Mouse (Mus musculus) left cerebral cortex, adult 8-10 months (tissue): ENCODE data around the gene Lmcd1. TPM values are rescaled to one million over a fixed set of nuclear protein-coding genes. Genes with fewer than 3 reads are reported as not detected.

Source experiments
- DNase-seq, 2 experiments: peaks; one replicate each; pipeline ENCODE4 v3.0.0; 2022; ENCODE audit warnings: low spot score in 2 of 2
- total RNA-seq, 4 experiments: library from RNA; stranded (reverse); gene quantifications; 2 replicates each; pipeline ENCODE4 v1.2.4; 2022

The Lmcd1 gene
- total RNA-seq, 4 experiments from 2014 or later: 8.7 to 10.8 (median 9.5) TPM

DNA sequence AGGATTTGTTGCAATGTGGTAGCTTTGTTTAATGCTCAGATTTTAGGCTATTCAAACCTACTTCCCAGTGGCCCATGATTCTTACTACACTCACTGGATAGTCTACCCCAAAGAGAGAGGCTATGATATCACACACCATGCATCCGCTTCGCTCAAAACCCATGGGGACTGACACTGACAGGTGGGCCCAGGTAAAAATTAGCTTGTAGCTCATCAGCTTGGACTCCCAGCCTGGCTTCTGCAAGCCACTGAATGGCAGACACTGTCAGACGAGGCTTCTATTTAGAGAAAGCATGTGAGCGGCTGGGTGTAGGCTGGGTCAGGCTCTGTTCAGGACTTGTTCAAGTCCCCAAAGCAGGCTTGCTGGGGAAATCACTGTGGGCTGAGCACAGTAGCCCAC is 76.9 kb downstream of the Lmcd1 start:
- DNase-seq: no peak

DNA sequence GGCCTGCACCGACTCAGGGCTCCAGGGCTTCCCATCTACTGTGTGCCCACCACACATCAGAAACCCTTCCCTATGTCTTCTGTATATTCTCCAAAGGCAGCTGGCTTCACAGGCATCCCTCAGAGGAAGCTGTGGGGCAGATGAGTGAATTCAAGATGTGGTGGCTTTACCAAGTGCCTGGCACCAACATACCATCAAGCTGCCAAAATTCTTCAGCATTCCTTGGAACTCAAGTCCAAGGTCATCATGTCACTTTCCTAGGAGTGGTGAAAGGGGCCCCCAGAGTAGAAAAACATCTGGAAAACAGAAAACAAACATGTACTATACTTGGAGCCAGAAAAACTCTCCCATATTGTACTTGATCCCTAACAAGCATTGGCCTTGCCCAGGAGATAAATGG is 85.8 kb downstream of the Lmcd1 start:
- DNase-seq: no peak

DNA sequence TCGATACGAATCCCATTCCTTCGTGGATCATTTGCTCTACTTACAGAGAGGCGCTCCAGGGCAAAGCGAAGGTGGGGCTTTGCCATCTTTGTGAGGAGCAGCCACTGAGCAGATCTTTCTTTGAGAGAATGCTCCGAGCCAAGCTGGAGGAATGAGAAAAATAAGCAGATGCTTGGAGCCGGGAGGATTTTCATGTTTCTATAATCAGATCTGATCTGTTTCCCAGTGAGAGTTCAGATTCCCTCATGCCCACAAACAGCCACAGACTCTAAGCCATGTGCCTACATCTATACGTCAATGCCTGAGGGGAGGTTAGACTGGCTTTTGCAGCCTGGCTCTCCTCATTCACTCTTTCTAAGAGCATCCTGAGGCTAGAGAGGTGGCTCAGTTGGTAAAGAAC is 87.1 kb downstream of the Lmcd1 start:
- DNase-seq: peak in 1 of 2 experiments; percentile 15

GRCm38 (mm10) chr6:112362349-112362958 is 88.9 kb downstream of the Lmcd1 start:
- peak; percentile 33 to 51 for DNase-seq

DNA sequence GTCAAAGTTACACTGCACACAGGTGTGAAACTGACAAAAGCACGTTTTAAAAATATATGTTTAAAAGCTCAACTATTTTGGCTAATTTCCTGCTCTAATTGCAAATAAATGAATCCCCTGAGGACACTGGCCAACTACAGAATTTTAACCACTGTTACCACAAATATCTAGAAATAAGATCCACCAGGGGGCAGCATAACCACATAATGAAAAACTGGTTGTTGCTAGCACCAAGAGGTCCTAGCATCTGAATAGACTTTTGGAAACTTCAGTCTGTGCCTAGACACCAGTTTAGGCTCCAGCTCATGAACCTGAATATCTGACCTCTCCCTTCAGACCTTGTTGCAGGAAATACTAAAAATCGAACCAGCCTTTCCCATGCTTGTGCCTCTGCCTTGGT is 91.0 kb downstream of the Lmcd1 start:
- no peak for DNase-seq

DNA sequence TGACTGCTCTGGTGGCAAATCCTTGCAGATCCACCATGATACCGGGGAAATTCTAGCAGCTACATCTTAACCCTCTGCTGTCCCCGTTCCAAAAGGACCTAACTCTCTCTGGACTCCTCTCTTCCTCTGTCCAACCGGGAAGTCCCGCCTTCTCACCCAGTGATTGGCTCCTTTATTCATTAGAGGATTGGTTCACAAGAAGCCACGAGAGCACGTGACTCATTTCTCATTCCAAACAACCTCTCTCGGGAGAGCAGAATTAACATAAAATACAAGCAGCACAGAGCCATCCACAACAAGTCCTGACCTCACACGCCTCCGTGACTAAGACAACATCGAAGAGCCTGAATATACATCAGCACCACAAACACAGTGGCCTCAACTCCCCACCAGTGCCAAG is 91.7 kb downstream of the Lmcd1 start:
- no peak for DNase-seq

DNA sequence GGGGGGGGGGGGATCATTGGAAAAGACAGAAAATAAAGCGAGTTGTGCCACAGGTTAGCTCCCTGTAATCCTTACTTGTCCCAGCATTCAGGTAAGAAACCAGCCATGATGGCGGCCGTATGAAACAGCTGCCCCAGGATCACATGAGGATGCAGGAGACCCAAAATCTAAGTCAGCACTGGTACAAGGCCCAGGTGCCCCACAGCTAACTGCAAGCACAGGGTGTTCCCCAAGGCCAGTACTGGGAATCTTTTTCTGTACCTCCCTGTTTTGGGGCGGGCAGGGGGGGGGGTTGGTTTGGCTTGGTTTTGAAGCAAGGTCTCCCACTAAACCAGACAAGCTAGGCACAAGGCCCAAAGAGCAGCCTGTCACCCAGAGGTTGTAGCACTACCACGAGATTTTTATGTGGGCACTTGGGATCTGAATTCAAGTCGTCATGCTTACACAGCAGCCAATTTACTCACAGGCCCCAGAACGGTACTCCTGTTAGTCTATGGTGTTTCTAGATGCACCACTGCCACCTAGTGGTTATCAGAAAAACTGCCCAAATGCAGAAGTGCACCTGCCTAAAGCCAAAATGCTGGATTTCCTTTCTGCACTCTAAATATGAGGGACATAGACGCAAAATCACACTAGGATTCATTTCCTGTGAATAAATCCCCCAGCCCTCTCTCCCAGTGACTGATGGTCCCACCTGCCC is 100.5 kb downstream of the Lmcd1 start:
- DNase-seq: no peak

GRCm38 (mm10) chr6:112375661-112376392 is 102.3 kb downstream of the Lmcd1 start:
- no peak for DNase-seq

DNA sequence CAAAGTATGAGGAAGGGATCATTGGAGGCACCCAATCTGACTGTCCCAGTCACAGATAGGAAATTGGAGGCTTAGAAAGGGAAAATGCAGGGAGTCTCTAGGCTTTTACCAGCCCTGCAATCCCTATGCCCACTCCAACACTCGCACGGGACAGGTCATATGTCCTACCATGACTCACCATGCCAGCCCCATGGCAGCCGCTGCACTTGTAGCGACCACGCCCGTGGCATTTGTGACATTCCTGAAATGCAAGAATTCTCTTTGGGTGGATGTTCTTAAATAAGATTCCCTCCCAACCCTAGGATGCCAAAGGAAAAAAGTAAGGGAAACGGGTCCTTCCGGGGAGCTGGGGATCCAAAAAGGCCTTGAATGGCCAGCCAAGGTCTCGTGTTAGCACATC is 105.5 kb downstream of the Lmcd1 start:
- no peak for DNase-seq

Other genes starting within 250 kb of the Lmcd1 start
- gene Ssu2, start 114.3 kb downstream of the Lmcd1 start, total RNA-seq: under 1 TPM in 3 of 4 experiments, not detected in 1; 0.23 to 0.49 (median 0.44) TPM
- under 1 TPM in 2 of 4 experiments, not detected in 2; 0.32 to 0.33 TPM for gene Cav3, start 185.7 kb downstream of the Lmcd1 start, total RNA-seq
- 1 to 10 TPM; 4.3 to 5.1 (median 4.7) TPM for gene Oxtr, start 216.2 kb downstream of the Lmcd1 start, total RNA-seq